Mouse (Mus musculus) midbrain, embryonic 14.5 days (tissue): ENCODE results near the gene Ikzf2. TPM values are rescaled to one million over a fixed set of nuclear protein-coding genes. Genes with fewer than 3 reads are reported as not detected.

Experiments
- ATAC-seq: fragments of 200-750 bp; cut with Nextera tagmentation; 2 replicates; pipeline ENCODE4 v1.8.0; 2017; ENCODE audit warnings: moderate number of reproducible peaks, moderate library complexity; ENCODE audit not compliant: low FRiP score, low TSS enrichment
- DNase-seq: peaks from one replicate; pipeline ENCODE4 v3.0.0-alpha.2; 2015
- H3K27ac ChIP-seq: fragments of 300-500 bp; sonication (generic); replicated peaks from 2 replicates; pipeline ENCODE4 v1.5.1; 2014; ENCODE audit warnings: mild to moderate bottlenecking, low read depth, low read length, moderate library complexity
- H3K27me3 ChIP-seq: fragments of 300-500 bp; sonication (generic); 2 replicates; pipeline ENCODE4 v1.6.1; 2014; ENCODE audit warnings: low read length, control low read depth, mixed read lengths; ENCODE audit not compliant: control insufficient read depth, insufficient read depth
- H3K36me3 ChIP-seq: fragments of 300-500 bp; sonication (generic); 2 replicates; pipeline ENCODE4 v1.6.1; 2014; ENCODE audit warnings: low read length, control low read depth; ENCODE audit not compliant: control insufficient read depth, insufficient read depth
- H3K4me1 ChIP-seq: fragments of 300-500 bp; sonication (generic); 2 replicates; pipeline ENCODE4 v1.6.1; 2014; ENCODE audit warnings: mild to moderate bottlenecking, antibody characterized with exemption, low read length, control low read depth; ENCODE audit not compliant: control insufficient read depth, insufficient read depth
- H3K4me2 ChIP-seq: fragments of 300-500 bp; sonication (generic); 2 replicates; pipeline ENCODE4 v1.6.1; 2014; ENCODE audit warnings: mild to moderate bottlenecking, low read length, moderate library complexity
- H3K4me3 ChIP-seq: fragments of 300-500 bp; sonication (generic); replicated peaks from 2 replicates; pipeline ENCODE4 v1.5.1; 2014; ENCODE audit warnings: low read depth, low read length
- H3K9ac ChIP-seq: fragments of 300-500 bp; sonication (generic); replicated peaks from 2 replicates; pipeline ENCODE4 v1.6.1; 2014; ENCODE audit warnings: mild to moderate bottlenecking, low read length, moderate library complexity
- H3K9me3 ChIP-seq: fragments of 300-500 bp; sonication (generic); 2 replicates; pipeline ENCODE4 v1.6.1; 2016; ENCODE audit warnings: low read length, control low read depth, mixed read lengths; ENCODE audit not compliant: control insufficient read depth
- WGBS: fragments of 180-500 bp; shearing (Covaris S2); extraction: QIAGEN DNeasy Blood & Tissue Kit; methylation state at CpG from one replicate; pipeline ENCODE4 v1.1.7; 2014; 5-methylcytosine and 5-hydroxymethylcytosine counted together
- polyA plus RNA-seq: library from polyadenylated mRNA; unstranded; fragments of >200 nt; fragmentation: Nextera tagmentation; extraction: Ambion mirVana; gene quantifications from 2 replicates; pipeline ENCODE4 v1.2.1, GENCODE M21; 2014

Gene Ikzf2
- polyA plus RNA-seq, 1 experiment from 2014 or later, result 4.5 TPM

DNA sequence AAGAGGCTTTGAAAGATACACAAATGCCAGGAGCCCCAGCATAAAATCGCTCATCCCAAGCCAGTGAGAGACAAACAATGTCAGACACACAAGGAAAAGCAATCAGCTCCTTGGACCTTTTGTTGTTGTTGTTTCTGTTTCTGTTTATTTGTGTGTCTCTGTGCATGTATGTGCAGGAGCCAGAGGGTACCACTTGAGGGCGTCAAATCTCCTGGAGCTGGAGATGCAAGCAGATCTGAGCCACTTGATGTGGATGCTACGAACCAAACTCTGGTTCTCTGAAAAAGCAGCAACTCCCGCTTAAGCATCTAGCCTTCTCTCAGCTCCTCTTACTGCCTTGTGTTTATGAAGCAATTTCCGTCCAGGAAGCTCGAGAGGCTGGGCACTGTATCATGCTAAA is 198.4 kb downstream of the Ikzf2 start:
- WGBS, result 62% methylated on average over 6 of the region's 6 CpGs
- no peaks in the 10 kb centered on the region for H3K36me3 ChIP-seq
- H3K9me3 ChIP-seq, result no peaks in the 10 kb centered on the region
- H3K9ac ChIP-seq, result no peak overlapping the region
- no peaks in the 10 kb centered on the region for H3K27me3 ChIP-seq
- no peak for DNase-seq
- H3K4me1 ChIP-seq, result no peaks in the 10 kb centered on the region
- H3K4me2 ChIP-seq, result no peak overlapping the region
- no peak overlapping the region for H3K27ac ChIP-seq
- no peak overlapping the region for H3K4me3 ChIP-seq
- no peak for ATAC-seq

Other genes with a start within 250 kb of the Ikzf2 start
- gene Spag16, start 139.7 kb upstream of the Ikzf2 start, polyA plus RNA-seq, result 1.3 and 2.2 TPM in 2 replicates